Mouse (Mus musculus) forebrain, embryonic 10.5 days (tissue): ENCODE measurements around the gene Pard3. TPM values are rescaled to one million over a fixed set of nuclear protein-coding genes. Genes with fewer than 3 reads are reported as not detected.

Source experiments
- DNase-seq: peaks from one replicate; pipeline ENCODE4 v3.0.0-alpha.2; 2017; ENCODE audit warnings: low spot score; ENCODE audit errors: extremely low spot score
- H3K27ac ChIP-seq: fragments of 300-500 bp; sonication (generic); 2 replicates; pipeline ENCODE4 v1.5.1; 2016; ENCODE audit warnings: mild to moderate bottlenecking
- H3K27me3 ChIP-seq: fragments of 300-500 bp; sonication (generic); 2 replicates; pipeline ENCODE4 v1.6.1; 2016; ENCODE audit warnings: mild to moderate bottlenecking; ENCODE audit not compliant: poor library complexity, severe bottlenecking
- H3K36me3 ChIP-seq: fragments of 300-500 bp; sonication (generic); replicated peaks from 2 replicates; pipeline ENCODE4 v1.6.1; 2016; ENCODE audit warnings: mild to moderate bottlenecking, moderate library complexity
- H3K4me1 ChIP-seq: fragments of 300-500 bp; sonication (generic); 2 replicates; pipeline ENCODE4 v1.6.1; 2016
- H3K4me3 ChIP-seq: fragments of 300-500 bp; sonication (generic); 2 replicates; pipeline ENCODE4 v1.5.1; 2016; ENCODE audit warnings: mild to moderate bottlenecking, moderate library complexity
- H3K9me3 ChIP-seq: fragments of 300-500 bp; sonication (generic); 2 replicates; pipeline ENCODE4 v1.6.1; 2016; ENCODE audit warnings: mild to moderate bottlenecking, moderate library complexity
- WGBS: fragments of 180-500 bp; shearing (Covaris S2); methylation state at CpG from one replicate; pipeline ENCODE4 v1.1.7; 2016; 5-methylcytosine and 5-hydroxymethylcytosine counted together
- polyA plus RNA-seq: library from polyadenylated mRNA; unstranded; fragments of >200 nt; fragmentation: Nextera tagmentation; extraction: Ambion mirVana; gene quantifications from 2 replicates; pipeline ENCODE4 v1.2.1, GENCODE M21; 2016

Gene Pard3
- polyA plus RNA-seq, 1 experiment from 2014 or later: 27.3 TPM

DNA sequence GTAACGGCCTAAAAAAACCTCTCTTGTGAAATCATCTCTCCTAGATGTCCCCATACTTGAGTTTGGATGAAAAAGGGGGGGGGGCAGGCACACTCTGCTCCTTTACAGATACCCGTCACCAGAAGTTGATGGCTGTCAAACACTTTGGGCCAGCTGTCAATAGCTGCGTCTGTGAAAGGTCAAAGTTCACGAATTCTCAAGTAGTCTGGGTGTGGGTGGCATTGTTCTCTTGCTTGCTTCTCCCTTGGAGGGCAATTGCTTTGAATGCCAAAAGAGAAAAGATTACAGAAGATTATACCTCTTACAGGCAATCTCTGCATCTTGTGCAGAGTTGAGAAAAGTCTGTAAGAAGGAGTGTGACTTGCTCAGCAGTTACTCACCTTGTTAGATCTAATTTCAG lies 500.7 kb downstream of the Pard3 start:
- H3K4me1 ChIP-seq: peaks cover 20% of the 10 kb centered on the region
- H3K27ac ChIP-seq: no peak overlapping the region
- WGBS: 17% methylated on average over 4 of the region's 4 CpGs
- peaks cover 10% of the 10 kb centered on the region; the same call in 1 of the 2 replicates for H3K27me3 ChIP-seq
- no peaks in the 10 kb centered on the region for H3K9me3 ChIP-seq
- H3K36me3 ChIP-seq: peaks cover 7% of the 10 kb centered on the region
- H3K4me3 ChIP-seq: no peak overlapping the region
- DNase-seq: no peak

DNA sequence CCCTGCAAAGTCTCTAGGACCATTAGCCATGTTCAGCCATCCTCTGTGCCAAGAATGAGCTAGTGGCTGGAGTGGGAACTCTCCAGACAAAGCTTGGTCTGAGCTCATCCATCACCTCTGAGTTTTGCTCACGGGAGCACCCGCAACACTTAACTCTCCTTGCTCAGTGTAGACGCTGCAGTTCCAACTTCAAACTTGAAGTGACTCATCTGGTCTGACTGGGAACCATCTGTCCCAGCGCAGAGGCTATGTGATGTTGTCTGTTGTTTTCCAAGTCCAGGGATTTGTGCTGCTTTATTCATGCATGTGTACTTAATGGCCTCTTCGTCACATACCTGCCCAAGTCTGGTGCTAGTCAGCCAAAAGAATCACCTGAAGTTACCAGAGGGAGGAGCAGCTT lies 505.5 kb downstream of the Pard3 start:
- no peak overlapping the region for H3K27ac ChIP-seq
- no peaks in the 10 kb centered on the region for H3K9me3 ChIP-seq
- H3K36me3 ChIP-seq: no peaks in the 10 kb centered on the region
- peaks cover 10% of the 10 kb centered on the region; the same call in 1 of the 2 replicates for H3K27me3 ChIP-seq
- no peak for DNase-seq
- WGBS: 94% methylated on average over 5 of the region's 5 CpGs
- peaks cover 19% of the 10 kb centered on the region for H3K4me1 ChIP-seq
- no peak overlapping the region for H3K4me3 ChIP-seq

DNA sequence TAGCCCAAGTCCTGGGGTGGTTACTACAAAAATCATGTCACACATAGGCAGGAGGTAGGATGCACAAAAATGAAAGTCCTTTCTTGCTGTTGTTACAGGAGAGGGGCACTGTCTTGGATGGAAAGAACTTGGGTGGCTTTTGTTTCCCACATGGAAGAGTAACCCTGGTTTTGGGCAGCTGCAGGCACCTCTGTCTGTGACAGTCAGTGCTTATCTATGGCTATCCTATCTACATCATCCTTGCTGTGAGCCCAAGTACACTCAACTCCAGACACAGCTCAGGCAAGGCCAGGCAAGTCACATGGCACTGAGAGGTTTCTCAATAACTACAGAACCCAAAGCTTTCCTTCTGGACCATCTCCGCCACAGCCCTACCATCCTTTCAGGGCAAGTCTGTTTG lies 506.8 kb downstream of the Pard3 start:
- H3K27ac ChIP-seq: no peak overlapping the region
- peaks cover 8% of the 10 kb centered on the region; the same call in 1 of the 2 replicates for H3K27me3 ChIP-seq
- DNase-seq: no peak
- no peak overlapping the region for H3K4me3 ChIP-seq
- H3K4me1 ChIP-seq: peaks cover 6% of the 10 kb centered on the region
- WGBS: 98% methylated on average over 1 of the region's 1 CpGs
- H3K9me3 ChIP-seq: no peaks in the 10 kb centered on the region
- no peaks in the 10 kb centered on the region for H3K36me3 ChIP-seq

DNA sequence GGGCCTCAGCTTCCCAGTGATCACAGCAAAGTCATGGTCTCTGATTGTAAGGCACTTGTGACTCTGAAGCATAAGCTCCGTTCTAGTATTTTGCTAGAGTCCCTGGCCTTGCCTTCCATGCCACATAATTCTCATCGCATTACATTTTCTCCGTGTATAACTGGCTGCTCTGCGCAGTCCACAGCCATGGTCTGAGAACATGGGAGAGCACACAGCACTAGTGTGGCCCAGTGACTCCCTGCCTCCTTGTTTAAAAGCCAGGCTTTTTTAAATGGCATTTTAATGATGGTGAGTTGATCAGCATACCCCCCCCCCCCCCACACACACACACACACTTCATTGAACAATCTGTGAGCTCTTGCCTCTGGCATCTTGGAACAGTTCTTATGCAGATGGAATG lies 508.8 kb downstream of the Pard3 start:
- H3K27ac ChIP-seq: no peak overlapping the region
- no peak overlapping the region for H3K4me3 ChIP-seq
- no peaks in the 10 kb centered on the region; the same call in 1 of the 2 replicates for H3K27me3 ChIP-seq
- WGBS: 92% methylated on average over 4 of the region's 4 CpGs
- H3K9me3 ChIP-seq: no peaks in the 10 kb centered on the region
- no peak for DNase-seq
- no peaks in the 10 kb centered on the region for H3K36me3 ChIP-seq
- H3K4me1 ChIP-seq: peaks cover 6% of the 10 kb centered on the region

DNA sequence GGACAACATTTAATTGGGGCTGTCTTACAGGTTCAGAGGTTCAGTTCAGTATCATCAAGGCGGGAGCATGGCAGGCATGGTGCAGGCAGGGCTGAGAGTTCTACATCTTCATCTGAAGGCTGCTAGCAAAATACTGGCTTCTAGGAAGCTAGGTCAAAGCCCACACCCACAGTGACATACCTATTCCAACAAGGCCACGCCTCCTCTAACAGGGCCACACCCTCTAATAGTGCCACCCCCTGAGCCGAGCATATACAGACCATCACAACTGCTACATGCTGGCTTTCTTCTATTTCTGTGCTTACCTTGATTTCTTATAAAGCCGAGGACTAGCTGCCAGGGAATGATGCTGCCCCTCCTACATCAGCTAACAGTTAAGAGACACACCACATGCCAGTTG lies 513.0 kb downstream of the Pard3 start:
- Histone ChIP-seq H3K4me3 (no peak overlapping the region), H3K27ac (no peak overlapping the region), H3K27me3 (no peaks in the 10 kb centered on the region), H3K36me3 (no peaks in the 10 kb centered on the region), H3K4me1 (peaks cover 6% of the 10 kb centered on the region), H3K9me3 (no peaks in the 10 kb centered on the region)
- WGBS: 89% methylated on average over 4 of the region's 4 CpGs
- DNase-seq: no peak

DNA sequence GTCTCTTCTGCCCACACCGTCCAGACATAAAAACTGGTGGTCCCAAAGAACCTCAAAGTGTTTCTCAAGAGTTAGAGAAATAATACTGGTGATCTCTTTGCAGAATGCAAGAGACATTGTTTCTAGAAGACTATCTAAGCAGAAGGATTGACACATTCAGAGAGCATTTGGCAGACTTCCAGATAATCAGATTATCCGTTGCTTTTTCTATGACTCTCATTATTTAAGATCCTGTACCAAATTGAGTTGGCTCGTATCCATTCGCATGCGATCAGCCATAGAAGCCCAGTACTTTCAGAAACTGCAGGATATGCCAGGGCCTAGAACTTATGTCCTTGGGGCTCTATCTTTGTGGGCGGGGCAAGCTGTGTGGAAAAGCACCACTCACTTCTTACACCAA lies 514.0 kb downstream of the Pard3 start:
- H3K27ac ChIP-seq: no peak overlapping the region
- 85% methylated on average over 6 of the region's 6 CpGs for WGBS
- DNase-seq: no peak

DNA sequence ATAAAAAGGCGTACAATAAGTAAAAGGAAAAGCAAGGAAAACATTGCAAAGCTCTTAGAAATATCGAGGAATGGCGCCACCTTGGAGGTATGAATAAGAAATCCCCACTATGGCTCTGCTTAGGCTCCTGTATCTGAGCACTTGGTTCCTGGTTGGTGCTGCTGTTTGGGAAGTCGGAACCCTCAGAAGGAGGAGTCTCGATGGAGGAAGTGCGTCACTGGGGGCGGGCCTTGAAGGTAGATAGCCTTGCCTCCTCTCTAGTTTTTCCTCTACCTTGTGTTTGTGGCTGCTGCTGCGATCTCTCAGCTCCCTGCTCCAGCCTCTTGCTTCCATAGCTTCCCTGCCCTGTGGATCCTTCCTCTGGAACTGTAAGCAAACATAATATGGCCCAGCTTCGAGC lies 515.7 kb downstream of the Pard3 start:
- Histone ChIP-seq H3K9me3 (no peaks in the 10 kb centered on the region), H3K27ac (no peak overlapping the region), H3K4me1 (no peaks in the 10 kb centered on the region; the same call in 1 of the 2 replicates), H3K4me3 (no peak overlapping the region), H3K36me3 (no peaks in the 10 kb centered on the region), H3K27me3 (no peaks in the 10 kb centered on the region)
- no peak for DNase-seq
- WGBS: 89% methylated on average over 9 of the region's 9 CpGs

More for the DNA sequence above, 514.0 kb downstream of the Pard3 start:
- Histone ChIP-seq H3K27me3 (no peaks in the 10 kb centered on the region), H3K4me1 (peaks cover 1% of the 10 kb centered on the region; the same call in 1 of the 2 replicates), H3K9me3 (no peaks in the 10 kb centered on the region), H3K4me3 (no peak overlapping the region), H3K36me3 (no peaks in the 10 kb centered on the region)

DNA sequence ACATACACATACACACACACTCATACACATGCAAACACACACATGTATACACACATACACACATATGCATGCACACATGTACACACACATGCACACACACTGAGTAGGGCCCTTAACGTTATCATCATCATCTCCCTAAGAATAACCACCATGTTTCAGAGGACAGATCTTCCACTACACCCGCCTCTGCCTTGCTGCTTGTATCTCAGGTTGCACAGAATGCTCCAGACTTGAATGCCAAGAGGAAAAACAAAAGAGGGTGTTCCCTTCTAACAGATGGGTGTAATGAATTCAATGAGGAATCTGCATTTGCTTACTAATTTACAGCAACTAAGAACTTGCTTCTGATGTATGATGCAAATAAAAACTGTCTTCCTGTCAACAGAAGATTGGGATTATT lies 519.7 kb downstream of the Pard3 start:
- WGBS: 84% methylated on average over 2 of the region's 2 CpGs
- no peak overlapping the region for H3K27ac ChIP-seq
- no peak for DNase-seq
- no peak overlapping the region for H3K4me3 ChIP-seq
- no peaks in the 10 kb centered on the region for H3K27me3 ChIP-seq
- H3K36me3 ChIP-seq: no peaks in the 10 kb centered on the region
- peaks cover 8% of the 10 kb centered on the region for H3K4me1 ChIP-seq
- no peaks in the 10 kb centered on the region for H3K9me3 ChIP-seq

DNA sequence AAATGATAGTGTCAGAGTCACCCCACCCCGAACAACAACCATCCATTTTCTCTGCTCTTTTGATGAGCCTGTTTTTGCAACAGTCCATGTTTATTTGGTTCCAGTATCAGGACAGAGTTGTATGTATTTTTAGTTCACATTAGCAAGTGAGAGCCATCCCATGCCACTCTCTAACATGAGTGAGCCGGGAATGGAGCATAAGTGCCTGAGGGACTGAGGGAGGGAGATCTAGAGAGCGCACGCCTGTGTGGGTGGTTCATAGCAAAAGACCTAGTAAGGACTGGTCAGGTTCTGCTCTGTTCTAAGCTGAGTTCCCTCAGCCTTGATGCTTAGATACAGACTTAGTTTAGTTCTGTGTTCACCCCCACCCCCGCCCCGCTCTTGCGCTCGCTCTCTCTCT lies 521.9 kb downstream of the Pard3 start:
- no peak overlapping the region for H3K27ac ChIP-seq
- H3K4me3 ChIP-seq: no peak overlapping the region
- H3K27me3 ChIP-seq: no peaks in the 10 kb centered on the region
- no peaks in the 10 kb centered on the region for H3K36me3 ChIP-seq
- H3K9me3 ChIP-seq: no peaks in the 10 kb centered on the region
- no peak for DNase-seq
- peaks cover 15% of the 10 kb centered on the region for H3K4me1 ChIP-seq
- 91% methylated on average over 8 of the region's 8 CpGs for WGBS

DNA sequence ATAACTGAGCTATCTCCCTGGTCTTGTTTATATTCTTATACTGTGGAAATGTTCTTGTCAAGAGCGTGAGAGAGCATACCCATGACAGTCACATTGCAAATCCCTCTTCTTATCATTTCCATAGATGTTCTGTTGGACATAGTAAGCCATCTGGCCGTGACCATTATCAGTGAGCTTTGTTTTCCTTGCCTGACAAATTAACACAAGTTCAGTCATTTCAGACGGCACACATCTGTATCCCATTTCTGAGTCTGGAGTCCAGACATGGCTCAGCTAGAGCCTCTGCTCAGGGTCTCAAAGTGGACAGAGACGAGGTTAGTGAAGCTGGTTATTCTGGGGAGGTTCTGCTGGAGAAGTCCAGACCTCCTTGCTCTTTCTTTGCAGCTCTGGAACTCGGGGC lies 523.0 kb downstream of the Pard3 start:
- Histone ChIP-seq H3K4me3 (no peak overlapping the region), H3K9me3 (no peaks in the 10 kb centered on the region), H3K36me3 (no peaks in the 10 kb centered on the region), H3K4me1 (peaks cover 18% of the 10 kb centered on the region), H3K27ac (no peak overlapping the region), H3K27me3 (no peaks in the 10 kb centered on the region)
- DNase-seq: no peak
- WGBS: 72% methylated on average over 5 of the region's 5 CpGs

DNA sequence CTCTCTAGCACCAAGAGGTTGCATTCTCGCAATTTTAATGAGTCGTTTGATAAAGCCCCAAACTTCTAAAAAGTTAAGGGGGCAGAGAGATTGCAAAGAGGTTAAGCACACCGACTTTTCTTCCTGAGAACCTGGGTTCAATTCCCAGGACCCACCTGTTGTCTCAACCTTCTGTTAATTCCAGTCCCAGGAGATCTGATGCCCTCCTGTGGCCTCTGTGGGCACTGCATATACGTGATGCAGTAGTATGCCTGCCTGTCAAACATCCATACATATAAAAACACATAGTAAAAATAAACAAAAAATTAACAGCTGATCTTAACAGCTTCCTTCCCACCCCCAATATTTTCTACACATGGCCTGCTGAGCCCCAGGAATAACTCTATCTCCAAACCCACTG lies 524.6 kb downstream of the Pard3 start:
- H3K36me3 ChIP-seq: no peaks in the 10 kb centered on the region
- H3K4me1 ChIP-seq: peaks cover 28% of the 10 kb centered on the region
- no peak overlapping the region for H3K4me3 ChIP-seq
- 64% methylated on average over 4 of the region's 4 CpGs for WGBS
- H3K27ac ChIP-seq: no peak overlapping the region
- no peaks in the 10 kb centered on the region for H3K9me3 ChIP-seq
- no peaks in the 10 kb centered on the region for H3K27me3 ChIP-seq
- no peak for DNase-seq

DNA sequence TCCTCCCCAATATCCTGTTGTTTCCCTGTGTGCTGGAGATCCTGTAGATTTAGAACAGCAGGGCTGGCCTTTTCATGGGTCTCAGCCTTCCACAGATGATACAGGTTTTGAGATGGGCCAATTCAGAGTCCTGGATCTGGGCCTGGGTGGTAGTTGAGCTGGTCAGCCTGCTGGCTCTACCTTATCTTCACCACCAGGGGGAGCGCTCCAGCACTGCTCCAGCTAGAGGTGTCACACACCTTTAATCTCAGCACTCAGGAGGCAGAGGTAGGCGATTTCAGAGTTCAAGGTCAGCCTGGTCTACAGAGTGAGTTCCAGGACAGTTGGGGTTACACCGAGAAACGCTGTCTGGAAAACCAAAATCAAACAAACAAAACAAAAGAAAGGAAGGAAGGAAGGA lies 525.6 kb downstream of the Pard3 start:
- H3K27me3 ChIP-seq: no peaks in the 10 kb centered on the region
- no peak overlapping the region for H3K4me3 ChIP-seq
- H3K4me1 ChIP-seq: peaks cover 28% of the 10 kb centered on the region
- H3K9me3 ChIP-seq: no peaks in the 10 kb centered on the region
- H3K27ac ChIP-seq: no peak overlapping the region
- H3K36me3 ChIP-seq: peaks cover 4% of the 10 kb centered on the region; the same call in 1 of the 2 replicates
- 55% methylated on average over 4 of the region's 4 CpGs for WGBS
- DNase-seq: peak; percentile 25

DNA sequence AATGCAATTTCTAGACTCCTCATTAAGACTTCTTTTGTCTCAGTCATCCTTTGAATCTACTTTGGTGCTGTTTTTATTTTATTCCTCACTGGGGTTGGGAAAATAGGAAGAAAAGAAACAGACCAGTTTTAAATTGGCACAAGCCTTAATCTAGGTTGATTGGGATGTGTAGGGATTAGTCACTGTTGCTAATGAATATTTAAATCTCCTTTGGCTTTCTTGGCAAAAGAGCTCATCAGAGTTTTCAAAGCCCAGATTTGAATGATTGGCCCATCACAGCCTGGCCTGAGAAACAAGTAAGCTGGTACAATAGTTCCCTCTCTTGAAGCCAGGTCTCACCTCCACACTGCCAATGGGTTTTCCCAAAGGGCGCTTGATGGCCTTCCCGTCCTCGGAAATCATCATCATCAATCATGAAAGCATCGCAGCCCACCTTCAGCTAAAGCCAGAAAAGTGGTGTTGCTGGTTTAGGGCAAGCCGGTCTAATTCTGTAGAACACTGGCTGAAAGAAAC lies 527.0 kb downstream of the Pard3 start:
- Histone ChIP-seq H3K4me1 (peaks cover 28% of the 10 kb centered on the region), H3K27ac (no peak overlapping the region), H3K4me3 (no peak overlapping the region), H3K27me3 (no peaks in the 10 kb centered on the region), H3K9me3 (no peaks in the 10 kb centered on the region), H3K36me3 (peaks cover 6% of the 10 kb centered on the region; the same call in 1 of the 2 replicates)
- DNase-seq: no peak
- WGBS: 90% methylated on average over 5 of the region's 5 CpGs
